Mouse (Mus musculus) brain, adult 2 months (tissue): ENCODE measurements around the gene Rgl3.

Source experiments
- DNase-seq: peaks from one replicate; pipeline ENCODE4 v3.0.0; 2011; ENCODE audit warnings: low read depth, low spot score

Gene Rgl3

GRCm38 (mm10) chr9:21923490-21924098 is 65.7 kb downstream of the Rgl3 start:
- no peak for DNase-seq

- no peak for DNase-seq
Observed at GRCm38 (mm10) chr9:21923036-21923435, 66.2 kb downstream of the Rgl3 start.
